Mouse (Mus musculus) stomach, embryonic 16.5 days (tissue): ENCODE measurements around the gene Gab2. TPM values are rescaled to one million over a fixed set of nuclear protein-coding genes. Genes with fewer than 3 reads are reported as not detected.

Experiments used
- ATAC-seq: fragments of 200-750 bp; cut with Nextera tagmentation; 2 replicates; pipeline ENCODE4 v1.8.0; 2017; ENCODE audit warnings: moderate number of reproducible peaks, moderate TSS enrichment; ENCODE audit not compliant: insufficient read depth, low FRiP score
- H3K27ac ChIP-seq: fragments of 300-500 bp; sonication (generic); 2 replicates; pipeline ENCODE4 v1.5.1; 2014; ENCODE audit warnings: low read length
- H3K27me3 ChIP-seq: fragments of 300-500 bp; sonication (generic); 2 replicates; pipeline ENCODE4 v1.6.1; 2014; ENCODE audit warnings: low read length, control low read depth, mixed read lengths; ENCODE audit not compliant: control insufficient read depth, insufficient read depth
- H3K36me3 ChIP-seq: fragments of 300-500 bp; sonication (generic); 2 replicates; pipeline ENCODE4 v1.6.1; 2014; ENCODE audit warnings: low read length; ENCODE audit not compliant: control insufficient read depth, insufficient read depth
- H3K4me1 ChIP-seq: fragments of 300-500 bp; sonication (generic); 2 replicates; pipeline ENCODE4 v1.6.1; 2014; ENCODE audit warnings: low read length, control low read depth, mixed read lengths; ENCODE audit not compliant: control insufficient read depth, insufficient read depth
- H3K4me2 ChIP-seq: fragments of 300-500 bp; sonication (generic); 2 replicates; pipeline ENCODE4 v1.6.1; 2014; ENCODE audit warnings: low read depth, low read length, mixed read lengths
- H3K4me3 ChIP-seq: fragments of 300-500 bp; sonication (generic); replicated peaks from 2 replicates; pipeline ENCODE4 v1.5.1; 2014; ENCODE audit warnings: mild to moderate bottlenecking, low read length
- H3K9ac ChIP-seq: fragments of 300-500 bp; sonication (generic); 2 replicates; pipeline ENCODE4 v1.6.1; 2014; ENCODE audit warnings: low read length
- H3K9me3 ChIP-seq: fragments of 300-500 bp; sonication (generic); replicated peaks from 2 replicates; pipeline ENCODE4 v1.6.1; 2016; ENCODE audit warnings: low read length, control low read depth; ENCODE audit not compliant: control insufficient read depth
- WGBS: fragments of 180-500 bp; shearing (Covaris S2); extraction: QIAGEN DNeasy Blood & Tissue Kit; methylation state at CpG from one replicate; pipeline ENCODE4 v1.1.7; 2014; 5-methylcytosine and 5-hydroxymethylcytosine counted together
- polyA plus RNA-seq: library from polyadenylated mRNA; unstranded; fragments of >200 nt; fragmentation: Nextera tagmentation; extraction: Ambion mirVana; gene quantifications from 2 replicates; pipeline ENCODE4 v1.2.1, GENCODE M21; 2015

Gab2 gene
- polyA plus RNA-seq, 1 experiment from 2014 or later: 8.3 TPM

GRCm38 (mm10) chr7:97356875-97357276 lies 275.5 kb downstream of the Gab2 start:
- Histone ChIP-seq H3K9me3 (no peaks in the 10 kb centered on the region), H3K36me3 (no peaks in the 10 kb centered on the region), H3K4me3 (no peak overlapping the region), H3K27me3 (no peaks in the 10 kb centered on the region), H3K4me1 (0 out of 2 replicates have a peak, but pooled peaks cover 3% of the 10 kb centered on the region), H3K27ac (no peak overlapping the region), H3K9ac (no peak overlapping the region), H3K4me2 (no peak overlapping the region)
- no peak; the same call in 1 of the 2 replicates for ATAC-seq
- 65% methylated on average over 5 of the region's 5 CpGs for WGBS

- Histone ChIP-seq H3K4me2 (no peak overlapping the region), H3K4me3 (no peak overlapping the region), H3K27me3 (no peaks in the 10 kb centered on the region), H3K9ac (no peak overlapping the region), H3K4me1 (0 out of 2 replicates have a peak, but pooled peaks cover 3% of the 10 kb centered on the region), H3K27ac (no peak overlapping the region), H3K36me3 (no peaks in the 10 kb centered on the region), H3K9me3 (no peaks in the 10 kb centered on the region)
- WGBS: 67% methylated on average over 3 of the region's 3 CpGs
- no peak for ATAC-seq
These were observed 276.5 kb downstream of the Gab2 start for GRCm38 (mm10) chr7:97357840-97358239.

GRCm38 (mm10) chr7:97358347-97358746 lies 277.0 kb downstream of the Gab2 start:
- Histone ChIP-seq H3K9ac (no peak overlapping the region), H3K4me2 (no peak overlapping the region), H3K27ac (no peak overlapping the region), H3K36me3 (no peaks in the 10 kb centered on the region), H3K4me1 (0 out of 2 replicates have a peak, but pooled peaks cover 3% of the 10 kb centered on the region), H3K4me3 (no peak overlapping the region), H3K9me3 (no peaks in the 10 kb centered on the region), H3K27me3 (no peaks in the 10 kb centered on the region)
- ATAC-seq: no peak
- 84% methylated on average over 4 of the region's 4 CpGs for WGBS

Other genes with a start within 250 kb of the Gab2 start
- 22.9 and 23.7 TPM in 2 replicates for gene Nars2, start 130.1 kb upstream of the Gab2 start, polyA plus RNA-seq